Mouse (Mus musculus) lung, adult 18-20 months (tissue): Measurements from ENCODE around the gene Mob3a.

Experiments used
- DNase-seq, 2 experiments: peaks; one replicate each; pipeline ENCODE4 v3.0.0; 2022; ENCODE audit warnings: mixed read lengths in 2 of 2

Mob3a gene

DNA sequence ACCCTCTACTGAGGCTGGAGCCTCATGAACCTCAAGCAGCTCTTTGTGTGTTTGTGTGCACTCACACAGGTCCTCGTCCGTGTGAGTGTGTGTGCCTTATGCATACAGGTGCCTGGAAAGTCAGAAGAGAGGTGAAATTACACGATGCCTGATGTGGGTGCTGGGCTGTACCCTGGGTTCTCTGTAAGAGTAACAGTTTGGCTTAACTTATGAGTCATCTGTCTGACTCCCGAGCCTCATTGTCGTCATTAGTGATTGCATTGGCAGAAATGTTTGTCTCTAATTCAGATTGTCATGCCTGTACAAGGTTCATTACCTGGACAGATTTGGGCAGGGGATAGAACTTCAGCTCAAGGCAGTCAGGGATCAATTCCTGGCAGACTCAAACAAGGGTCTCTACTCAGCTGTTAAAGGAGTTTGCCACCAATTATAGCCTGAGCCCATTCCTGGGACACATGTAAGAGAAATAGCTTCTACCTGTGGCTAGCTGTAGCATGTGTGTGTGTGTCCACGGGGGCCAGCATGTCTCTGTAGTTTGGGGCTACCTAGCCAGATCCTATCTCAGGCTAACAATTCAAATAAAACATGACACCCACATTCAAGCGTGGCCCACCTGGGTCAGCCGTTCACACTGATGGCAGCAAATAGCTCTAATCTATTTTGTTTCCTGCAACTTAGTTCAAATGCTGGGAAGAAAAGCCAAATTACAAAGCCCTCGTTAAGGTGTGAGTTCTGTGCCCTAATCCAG lies 24.5 kb downstream of the Mob3a start:
- DNase-seq: peak in 1 of 2 experiments; percentile 63

GRCm38 (mm10) chr10:80676198-80676928 lies 25.4 kb downstream of the Mob3a start:
- peak; percentile 99 to 100 for DNase-seq

DNA sequence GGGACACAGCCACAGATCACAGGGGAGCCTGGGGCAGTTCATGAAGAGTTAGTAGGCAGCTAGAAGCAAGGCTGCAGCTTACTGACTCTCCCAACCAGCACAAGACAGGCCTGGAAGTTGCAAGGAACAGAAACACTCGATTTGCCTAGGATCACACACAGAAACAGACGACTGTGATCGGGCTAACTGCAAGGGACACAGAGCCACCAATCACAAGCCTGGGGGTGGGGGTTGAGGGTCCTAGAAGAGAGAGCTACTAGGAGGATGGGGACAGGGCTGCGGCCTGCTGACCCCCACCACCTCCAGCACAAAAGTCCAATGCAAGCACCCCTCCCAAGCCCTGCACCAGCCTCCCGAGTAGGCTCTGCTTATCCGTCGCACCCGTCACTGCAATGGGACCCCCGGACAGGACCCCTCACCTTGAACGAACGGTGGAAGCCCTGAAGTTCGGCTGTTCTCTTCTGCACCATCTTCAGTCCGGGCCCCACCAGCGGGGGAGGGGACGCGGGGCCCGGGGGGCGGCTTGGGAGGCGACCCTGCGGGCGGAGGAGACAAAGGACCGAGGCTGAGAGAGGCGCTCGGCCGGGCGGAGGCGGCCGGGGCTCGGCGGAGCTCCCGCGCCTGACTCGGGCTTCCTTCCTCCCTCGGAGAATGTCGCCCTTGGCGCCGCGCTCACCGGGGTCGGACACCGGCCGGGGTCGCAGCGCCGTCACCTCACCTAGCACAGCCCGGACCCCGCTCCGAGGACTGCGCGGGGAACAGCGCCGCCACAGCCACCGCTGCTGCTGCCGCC lies 26.2 kb downstream of the Mob3a start:
- DNase-seq: no peak

- no peak for DNase-seq
These were observed 26.8 kb downstream of the Mob3a start for GRCm38 (mm10) chr10:80674851-80675404.

DNA sequence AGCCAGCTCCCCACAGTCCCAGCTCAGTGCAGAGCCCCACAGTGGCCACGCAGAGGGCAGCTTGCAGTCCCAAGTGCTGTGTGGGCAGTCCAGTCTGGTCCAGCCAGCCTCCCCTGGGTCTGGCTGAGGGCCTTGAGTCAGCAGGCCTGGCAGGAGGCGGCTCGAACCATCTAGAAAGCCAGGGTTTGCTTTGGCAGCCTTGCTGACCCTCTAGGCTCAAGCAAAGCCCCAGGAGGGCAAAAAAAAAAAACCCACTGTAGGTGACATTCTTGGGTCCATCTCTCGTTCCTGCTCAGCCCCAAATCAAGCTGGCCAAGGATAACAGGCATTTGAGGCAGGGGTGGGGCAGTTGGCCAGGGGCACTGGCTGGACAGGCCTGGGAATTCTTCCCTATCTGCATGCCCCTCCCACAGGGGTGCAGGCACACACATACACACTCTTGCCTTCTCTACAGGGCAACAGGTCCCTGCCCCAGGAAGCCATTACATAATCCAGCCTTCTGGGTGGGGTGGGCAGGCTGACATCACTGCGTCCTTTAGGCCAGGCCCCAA lies 27.5 kb downstream of the Mob3a start:
- peak; percentile 83 to 88 for DNase-seq

DNA sequence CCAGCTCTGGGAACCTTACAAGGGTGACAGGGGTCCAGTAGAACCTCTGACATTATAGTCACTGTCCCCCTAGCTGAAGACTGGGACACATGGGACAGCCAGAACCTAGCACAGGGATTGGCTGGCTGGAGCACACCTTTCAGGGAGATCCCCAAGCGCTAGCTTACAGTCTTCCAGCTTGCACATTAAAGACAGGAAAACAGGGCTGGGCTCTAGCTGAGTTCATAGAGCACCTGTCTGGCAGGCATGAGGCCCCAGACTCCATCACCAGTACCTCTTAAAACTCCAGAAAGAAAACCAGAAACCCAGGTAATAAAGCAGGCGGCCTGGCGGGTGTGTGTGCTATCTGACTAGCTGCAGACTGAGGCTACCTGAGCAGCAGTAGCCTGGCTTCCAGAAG lies 28.1 kb downstream of the Mob3a start:
- no peak for DNase-seq

DNA sequence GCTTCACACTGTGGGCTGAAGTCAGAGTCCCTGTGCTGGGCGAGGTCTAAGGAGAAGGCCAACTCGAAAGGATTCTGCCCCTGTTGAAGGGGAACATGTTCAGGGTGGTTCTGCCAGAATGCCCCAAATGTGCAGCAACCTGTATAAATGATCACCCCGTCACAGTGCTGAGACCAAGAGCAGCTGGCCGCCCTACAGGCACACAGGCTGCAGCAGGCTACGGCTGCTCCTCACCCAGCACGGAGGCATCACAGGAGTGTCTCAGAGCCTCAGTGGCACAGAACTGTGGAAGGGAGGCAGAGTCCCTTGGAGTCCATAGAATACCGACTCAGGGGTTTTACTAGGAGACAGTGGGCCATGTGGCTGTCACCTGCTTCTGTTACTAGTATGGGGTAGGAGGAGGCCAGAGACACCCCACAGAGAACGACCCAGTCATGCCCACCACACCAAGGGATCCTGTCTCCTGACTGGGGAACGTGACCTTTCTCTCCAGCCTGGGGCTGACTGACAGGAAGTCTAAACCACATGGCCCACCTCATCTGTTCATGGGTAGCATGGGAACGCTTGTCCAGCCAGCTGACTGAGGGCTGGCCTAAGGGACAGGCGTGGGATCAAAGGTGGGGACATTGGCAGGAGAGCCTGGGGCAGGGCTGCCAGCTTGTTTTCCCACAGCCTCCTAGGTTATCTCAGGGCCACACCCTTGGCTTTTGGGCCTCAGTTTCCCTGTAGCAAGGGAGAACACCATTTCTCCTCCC lies 29.7 kb downstream of the Mob3a start:
- no peak for DNase-seq

DNA sequence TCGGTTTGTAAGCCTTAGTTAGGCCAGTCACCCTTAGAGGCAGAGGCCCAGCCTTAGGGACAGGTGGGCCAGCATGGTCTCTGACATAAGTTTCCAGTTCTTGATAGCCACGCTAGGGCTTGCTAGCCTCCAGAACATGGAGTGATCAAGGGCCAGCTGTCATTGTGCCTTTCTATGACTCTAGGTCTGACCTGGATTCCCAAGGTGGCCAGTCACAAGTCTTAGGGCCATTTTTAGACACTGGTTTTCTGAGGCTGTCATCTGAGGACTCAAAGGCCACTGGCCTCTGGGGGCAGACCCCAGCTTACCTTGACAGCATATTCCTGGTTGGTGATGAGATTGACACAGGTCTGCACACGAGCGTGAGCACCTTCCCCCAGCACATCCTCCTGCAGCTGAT lies 30.5 kb downstream of the Mob3a start:
- no peak for DNase-seq

DNA sequence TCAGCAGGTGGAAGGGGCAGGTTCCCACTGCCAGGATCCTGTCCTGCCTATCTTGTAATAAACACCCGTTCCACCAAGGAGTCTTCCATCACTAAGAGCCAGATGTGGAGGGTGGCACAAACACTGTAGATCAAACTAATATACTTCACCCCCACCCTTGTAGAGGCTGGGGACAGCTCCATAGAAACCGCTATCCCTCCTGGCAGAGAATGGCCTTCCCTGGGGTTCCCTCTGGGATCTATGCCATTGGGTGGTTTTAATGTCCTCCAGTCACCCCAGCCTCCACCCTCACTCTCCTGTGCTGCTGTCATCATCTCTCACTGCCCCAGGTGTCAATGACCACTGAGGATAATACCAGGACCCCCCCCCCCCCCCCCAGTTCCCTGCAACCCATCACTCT lies 31.2 kb downstream of the Mob3a start:
- no peak for DNase-seq

GRCm38 (mm10) chr10:80669737-80670485 lies 31.9 kb downstream of the Mob3a start:
- peak; percentile 88 to 90 for DNase-seq

DNA sequence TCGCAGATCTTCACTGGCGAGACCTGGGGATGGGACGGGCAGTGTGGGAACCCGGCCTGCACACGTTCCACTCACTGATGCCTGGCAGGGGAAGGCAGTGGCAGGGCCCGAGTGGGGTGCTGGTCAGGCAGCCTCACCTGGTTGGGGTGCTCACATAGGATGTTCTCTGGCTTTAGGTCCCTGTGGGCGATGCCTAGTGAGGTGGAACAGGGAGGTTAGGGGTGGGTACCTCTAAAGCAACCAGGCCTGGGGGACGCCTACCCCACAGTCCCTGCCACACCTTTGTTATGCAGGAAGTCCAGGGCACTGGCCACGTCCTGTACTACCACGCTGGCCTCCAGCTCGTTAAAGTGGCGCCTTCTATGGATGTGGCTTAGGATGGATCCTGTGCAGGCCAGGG lies 32.8 kb downstream of the Mob3a start:
- no peak for DNase-seq

DNA sequence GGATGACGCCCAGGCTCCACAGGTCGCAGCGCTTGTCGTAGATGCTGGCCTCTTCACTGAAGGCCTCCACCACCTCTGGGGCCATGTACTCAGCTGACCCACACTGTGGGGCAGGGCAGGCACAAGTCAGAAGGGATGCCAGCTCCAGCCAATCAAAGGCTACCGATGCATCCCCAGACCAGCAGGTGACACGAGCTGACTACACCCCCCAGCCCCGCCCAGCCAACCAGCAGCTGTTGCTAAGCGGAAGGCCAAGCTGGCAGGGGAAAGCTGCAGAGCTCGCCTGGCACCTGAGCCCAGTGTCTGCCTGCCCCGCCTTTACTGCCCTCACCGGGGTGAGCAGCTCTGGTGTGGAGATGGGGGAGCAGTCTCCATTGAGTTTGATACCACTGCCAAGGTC lies 33.2 kb downstream of the Mob3a start:
- peak; percentile 81 to 85 for DNase-seq

DNA sequence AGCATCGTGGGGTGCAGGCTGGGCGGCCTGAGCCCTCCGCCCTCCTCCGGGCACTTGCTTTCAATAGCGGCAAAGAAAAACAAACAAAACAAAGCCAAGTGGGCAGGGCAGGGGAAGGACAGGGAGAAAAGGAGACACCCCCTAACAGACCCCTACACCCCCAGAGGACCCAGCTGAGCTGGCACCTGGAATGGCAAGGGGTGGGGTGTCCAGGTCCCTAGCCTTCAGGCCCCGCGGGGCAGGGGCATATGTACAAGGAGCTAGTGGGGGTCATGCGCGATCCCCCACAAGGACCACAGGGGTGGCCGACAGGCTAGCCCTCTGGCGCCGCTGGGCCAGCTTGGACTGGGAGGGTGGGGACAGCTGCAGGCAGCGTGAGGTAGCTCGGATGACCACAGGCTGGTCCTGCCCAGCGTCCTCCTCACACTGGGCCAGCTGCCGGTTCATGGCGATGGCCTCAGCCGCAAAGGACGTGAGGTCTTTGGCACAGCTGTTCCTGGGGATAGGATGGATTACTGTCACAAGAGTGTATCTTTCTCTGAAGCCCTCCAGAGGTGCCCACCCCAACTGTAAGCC lies 34.9 kb downstream of the Mob3a start:
- no peak for DNase-seq

GRCm38 (mm10) chr10:80665981-80666733 lies 35.6 kb downstream of the Mob3a start:
- peak; percentile 33 to 41 for DNase-seq

DNA sequence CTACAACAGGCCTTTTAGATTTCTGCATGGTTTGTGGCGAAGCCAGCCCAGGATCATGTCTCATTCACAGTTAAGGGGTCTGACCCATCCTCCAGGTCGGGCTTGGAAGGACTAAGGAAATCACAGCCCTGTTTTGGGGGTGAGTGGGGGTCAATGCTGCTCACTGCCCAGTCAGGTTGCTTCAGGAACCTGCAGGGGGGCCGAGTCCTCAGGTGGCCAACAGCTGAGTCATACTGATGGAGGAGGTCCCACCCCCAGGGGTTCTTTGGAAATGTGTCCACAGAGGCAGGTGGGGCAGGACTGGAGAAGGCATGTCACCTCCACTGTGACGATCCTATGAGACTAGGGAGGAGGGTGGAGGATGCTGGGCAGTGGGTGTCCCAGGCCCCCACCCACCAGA lies 36.3 kb downstream of the Mob3a start:
- peak; percentile 64 to 75 for DNase-seq

- peak; percentile 85 to 91 for DNase-seq
These were observed 36.8 kb downstream of the Mob3a start for GRCm38 (mm10) chr10:80665016-80665380.

DNA sequence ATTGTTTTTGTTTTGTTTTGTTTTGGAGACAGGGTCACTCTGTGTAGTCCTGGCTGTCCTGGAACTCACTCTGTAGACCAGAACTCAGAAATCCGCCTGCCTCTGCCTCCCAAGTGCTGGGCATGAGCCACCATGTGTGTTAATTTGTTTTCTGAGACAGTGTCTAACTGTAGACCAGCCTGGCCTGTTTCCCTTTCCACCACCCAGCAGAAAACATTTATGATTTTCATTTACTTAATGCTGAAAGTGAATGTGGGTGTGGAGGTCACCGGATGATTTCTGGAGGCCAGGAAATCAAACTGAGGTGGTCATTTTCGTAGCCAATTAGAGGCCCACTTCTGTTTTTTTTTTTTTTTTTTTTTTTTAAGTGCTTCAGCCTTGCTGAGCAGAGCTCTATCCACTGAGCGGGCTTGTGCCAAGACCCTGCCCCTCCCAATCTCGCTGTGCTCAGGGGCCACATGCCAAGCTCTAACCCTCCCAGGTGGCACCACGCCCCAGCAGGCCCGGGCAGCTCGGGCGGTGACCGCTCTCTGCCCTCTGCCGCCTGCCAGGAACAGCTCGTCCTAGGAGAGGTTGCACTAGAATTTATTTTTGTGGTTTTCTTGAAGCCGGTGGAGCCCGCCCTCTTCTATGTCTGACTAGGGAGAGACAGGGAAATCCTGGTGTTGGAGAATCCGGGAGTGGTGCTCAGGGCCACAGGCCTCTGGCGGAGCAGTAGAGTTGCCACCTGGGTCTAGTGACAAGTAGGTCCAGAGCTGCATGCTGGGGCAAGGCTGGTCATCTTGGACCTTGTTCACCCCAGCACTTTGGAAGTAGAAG lies 37.4 kb downstream of the Mob3a start:
- peak; percentile 97 to 98 for DNase-seq

DNA sequence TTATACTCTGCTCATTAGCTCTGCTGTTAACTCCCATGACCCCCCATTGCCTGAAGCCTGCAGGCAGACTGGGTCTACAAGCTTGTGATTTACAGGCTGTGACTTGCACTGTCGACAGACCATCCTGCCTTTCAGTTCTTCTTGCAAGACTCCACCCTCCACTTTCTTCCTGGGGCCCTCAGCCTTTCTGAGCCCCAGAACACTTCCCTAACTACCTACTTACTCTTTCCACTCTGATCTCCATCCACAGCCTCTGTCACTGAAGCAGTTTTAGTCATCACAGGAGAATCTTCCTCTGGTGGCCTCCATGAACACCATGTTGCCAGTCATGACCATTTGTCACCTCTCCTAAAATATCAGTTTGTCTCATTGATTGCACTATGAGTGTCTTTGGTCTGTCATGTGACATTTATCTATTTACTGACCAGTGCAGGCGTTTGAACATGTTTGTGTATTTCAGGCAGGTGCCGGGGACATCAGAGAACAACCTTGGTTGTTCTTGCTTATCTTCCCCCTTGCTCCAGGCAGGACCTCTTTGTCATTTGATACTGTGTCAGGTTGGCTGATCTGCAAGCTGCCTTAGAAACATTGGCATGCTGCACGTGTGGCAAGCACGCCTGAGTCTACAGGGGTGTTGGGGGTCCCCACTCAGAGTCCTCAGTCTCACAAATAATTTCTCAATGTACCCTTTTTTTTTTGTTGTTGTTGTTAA lies 38.1 kb downstream of the Mob3a start:
- peak in 1 of 2 experiments; percentile 28 for DNase-seq

GRCm38 (mm10) chr10:80661149-80661548 lies 40.6 kb downstream of the Mob3a start:
- peak; percentile 55 to 70 for DNase-seq
